Mouse (Mus musculus): ENCODE measurements around the gene Lor. TPM values are rescaled to one million over a fixed set of nuclear protein-coding genes. Genes with fewer than 3 reads are reported as not detected.

Gene Lor
- polyA plus RNA-seq (2012; rRNA removed) (9.0 and 9.7 TPM in 2 replicates), polyA plus RNA-seq (2014; fragmentation: Nextera tagmentation; extraction: Ambion mirVana) (10.3 and 14.0 TPM in 2 replicates)

GRCm38 (mm10) chr3:92083042-92083441 lies at the start of gene Lor:
TSS of gene Lor (minus strand) at chr3:92083142.
- WGBS: 89% methylated on average over 2 of the region's 2 CpGs
- H3K9ac ChIP-seq (ENCODE audit: low read depth, low read length, severe bottlenecking): no peak within 1 kb of the TSS

GRCm38 (mm10) chr3:92123847-92124246 lies 40.9 kb upstream of the Lor start, which contains the start of gene Prr9:
TSS of gene Prr9 (minus strand) at chr3:92123947.
- Histone ChIP-seq H3K4me2 (replicated peaks; ENCODE audit: low read depth, low read length, severe bottlenecking) (no peak within 1 kb of the TSS), H3K4me3 (replicated peaks; ENCODE audit: low read length) (no peak within 1 kb of the TSS), H3K27ac (replicated peaks; ENCODE audit: low read depth, low read length) (no peak within 1 kb of the TSS), H3K9ac (ENCODE audit: low read depth, low read length, severe bottlenecking) (no peak within 1 kb of the TSS), H3K36me3 (ENCODE audit: control insufficient read depth, insufficient read depth, low read length) (no peaks in the 10 kb centered on the region), H3K4me1 (ENCODE audit: control insufficient read depth, insufficient read depth, low read length) (no peaks in the 10 kb centered on the region), H3K9me3 (ENCODE audit: control insufficient read depth, low read length) (no peaks in the 10 kb centered on the region), H3K27me3 (ENCODE audit: control insufficient read depth, insufficient read depth, low read length) (no peaks in the 10 kb centered on the region)
- no peak for TF ChIP-seq POLR2A (IDR thresholded peaks at IDR 0.05; ENCODE audit: borderline replicate concordance, extremely low read depth, insufficient read depth, insufficient read length)
- DNase-seq (ENCODE audit: low spot score) (no peak), ATAC-seq (ENCODE audit: low FRiP score, low read depth) (no peak)
- 48% methylated on average over 5 of the region's 5 CpGs for WGBS

More at GRCm38 (mm10) chr3:92083042-92083441, at the start of gene Lor:
- H3K4me1 ChIP-seq (ENCODE audit: control insufficient read depth, insufficient read depth, low read length): no peaks in the 10 kb centered on the region; the same call in 1 of the 2 replicates
- H3K36me3 ChIP-seq (ENCODE audit: control insufficient read depth, insufficient read depth, low read length): no peaks in the 10 kb centered on the region
- no peaks in the 10 kb centered on the region for H3K9me3 ChIP-seq (ENCODE audit: control insufficient read depth, low read length)
- H3K4me3 ChIP-seq (replicated peaks; ENCODE audit: low read length): peak within 1 kb of the TSS; percentile 73
- no peak for ATAC-seq (ENCODE audit: low FRiP score, low read depth)
- no peak for DNase-seq (ENCODE audit: low spot score)
- H3K4me2 ChIP-seq (replicated peaks; ENCODE audit: low read depth, low read length, severe bottlenecking): peak within 1 kb of the TSS; percentile 90
- no peak within 1 kb of the TSS; the same call in 1 of the 2 replicates for H3K27ac ChIP-seq (replicated peaks; ENCODE audit: low read depth, low read length)
- TF ChIP-seq POLR2A (IDR thresholded peaks at IDR 0.05; ENCODE audit: borderline replicate concordance, extremely low read depth, insufficient read depth, insufficient read length): no peak
- peaks cover 20% of the 10 kb centered on the region; the same call in 1 of the 2 replicates for H3K27me3 ChIP-seq (ENCODE audit: control insufficient read depth, insufficient read depth, low read length)

- no peaks in the 10 kb centered on the region for H3K36me3 ChIP-seq (ENCODE audit: control insufficient read depth, insufficient read depth, low read length)
- 82% methylated on average over 3 of the region's 3 CpGs for WGBS
- ATAC-seq (ENCODE audit: low FRiP score, low read depth) (no peak), DNase-seq (ENCODE audit: low spot score) (no peak)
- H3K4me1 ChIP-seq (ENCODE audit: control insufficient read depth, insufficient read depth, low read length): no peaks in the 10 kb centered on the region
- no peaks in the 10 kb centered on the region for H3K9me3 ChIP-seq (ENCODE audit: control insufficient read depth, low read length)
- no peak overlapping the region for H3K9ac ChIP-seq (ENCODE audit: low read depth, low read length, severe bottlenecking)
- no peak overlapping the region for H3K4me2 ChIP-seq (replicated peaks; ENCODE audit: low read depth, low read length, severe bottlenecking)
- H3K4me3 ChIP-seq (replicated peaks; ENCODE audit: low read length): no peak overlapping the region
- no peak for TF ChIP-seq POLR2A (IDR thresholded peaks at IDR 0.05; ENCODE audit: borderline replicate concordance, extremely low read depth, insufficient read depth, insufficient read length)
- no peak overlapping the region for H3K27ac ChIP-seq (replicated peaks; ENCODE audit: low read depth, low read length)
- H3K27me3 ChIP-seq (ENCODE audit: control insufficient read depth, insufficient read depth, low read length): no peaks in the 10 kb centered on the region
Measured at GRCm38 (mm10) chr3:92120902-92121301, 38.0 kb upstream of the Lor start.

- Histone ChIP-seq H3K4me2 (replicated peaks; ENCODE audit: low read depth, low read length, severe bottlenecking) (no peak overlapping the region), H3K36me3 (ENCODE audit: control insufficient read depth, insufficient read depth, low read length) (no peaks in the 10 kb centered on the region), H3K4me1 (ENCODE audit: control insufficient read depth, insufficient read depth, low read length) (no peaks in the 10 kb centered on the region), H3K4me3 (replicated peaks; ENCODE audit: low read length) (no peak overlapping the region), H3K9me3 (ENCODE audit: control insufficient read depth, low read length) (no peaks in the 10 kb centered on the region), H3K27ac (replicated peaks; ENCODE audit: low read depth, low read length) (no peak overlapping the region), H3K9ac (ENCODE audit: low read depth, low read length, severe bottlenecking) (no peak overlapping the region), H3K27me3 (ENCODE audit: control insufficient read depth, insufficient read depth, low read length) (no peaks in the 10 kb centered on the region)
- DNase-seq (ENCODE audit: low spot score): peak; percentile 17
- TF ChIP-seq POLR2A (IDR thresholded peaks at IDR 0.05; ENCODE audit: borderline replicate concordance, extremely low read depth, insufficient read depth, insufficient read length): no peak
- WGBS: 36% methylated on average over 3 of the region's 3 CpGs
- no peak for ATAC-seq (ENCODE audit: low FRiP score, low read depth)
Measured at GRCm38 (mm10) chr3:92117930-92118329, 35.0 kb upstream of the Lor start.

- Histone ChIP-seq H3K4me3 (replicated peaks; ENCODE audit: low read length) (no peak overlapping the region), H3K4me1 (ENCODE audit: control insufficient read depth, insufficient read depth, low read length) (no peaks in the 10 kb centered on the region), H3K27ac (replicated peaks; ENCODE audit: low read depth, low read length) (no peak overlapping the region), H3K36me3 (ENCODE audit: control insufficient read depth, insufficient read depth, low read length) (no peaks in the 10 kb centered on the region), H3K27me3 (ENCODE audit: control insufficient read depth, insufficient read depth, low read length) (no peaks in the 10 kb centered on the region), H3K9me3 (ENCODE audit: control insufficient read depth, low read length) (no peaks in the 10 kb centered on the region), H3K4me2 (replicated peaks; ENCODE audit: low read depth, low read length, severe bottlenecking) (no peak overlapping the region), H3K9ac (ENCODE audit: low read depth, low read length, severe bottlenecking) (no peak overlapping the region)
- ATAC-seq (ENCODE audit: low FRiP score, low read depth) (no peak), DNase-seq (ENCODE audit: low spot score) (no peak)
- TF ChIP-seq POLR2A (IDR thresholded peaks at IDR 0.05; ENCODE audit: borderline replicate concordance, extremely low read depth, insufficient read depth, insufficient read length): no peak
Measured at GRCm38 (mm10) chr3:92111526-92111925, 28.6 kb upstream of the Lor start.

GRCm38 (mm10) chr3:92110790-92111189 lies 27.8 kb upstream of the Lor start:
- Histone ChIP-seq H3K27ac (replicated peaks; ENCODE audit: low read depth, low read length) (no peak overlapping the region), H3K36me3 (ENCODE audit: control insufficient read depth, insufficient read depth, low read length) (no peaks in the 10 kb centered on the region), H3K9ac (ENCODE audit: low read depth, low read length, severe bottlenecking) (no peak overlapping the region), H3K4me3 (replicated peaks; ENCODE audit: low read length) (no peak overlapping the region), H3K27me3 (ENCODE audit: control insufficient read depth, insufficient read depth, low read length) (no peaks in the 10 kb centered on the region), H3K4me1 (ENCODE audit: control insufficient read depth, insufficient read depth, low read length) (no peaks in the 10 kb centered on the region), H3K9me3 (ENCODE audit: control insufficient read depth, low read length) (no peaks in the 10 kb centered on the region), H3K4me2 (replicated peaks; ENCODE audit: low read depth, low read length, severe bottlenecking) (no peak overlapping the region)
- TF ChIP-seq POLR2A (IDR thresholded peaks at IDR 0.05; ENCODE audit: borderline replicate concordance, extremely low read depth, insufficient read depth, insufficient read length): no peak
- DNase-seq (ENCODE audit: low spot score) (no peak), ATAC-seq (ENCODE audit: low FRiP score, low read depth) (no peak)

Measured in limb, embryonic 14.5 days (tissue).